Mouse (Mus musculus): ENCODE data around the gene Pole. TPM values are rescaled to one million over a fixed set of nuclear protein-coding genes. Genes with fewer than 3 reads are reported as not detected.

Gene Pole
- 39.4 and 39.6 TPM in 2 replicates for polyA plus RNA-seq (2014; fragmentation: Nextera tagmentation; extraction: Ambion mirVana)

- no peaks in the 10 kb centered on the region; the same call in 1 of the 2 replicates for H3K36me3 ChIP-seq (ENCODE audit: control insufficient read depth, insufficient read depth, low read length)
- under 1% methylated on average over 64 of the region's 64 CpGs for WGBS
- peaks cover 2% of the 10 kb centered on the region; the same call in 1 of the 2 replicates for H3K4me1 ChIP-seq (ENCODE audit: control insufficient read depth, insufficient read depth, low read length)
- ATAC-seq (ENCODE audit: low FRiP score) = peak; percentile 99
- no peaks in the 10 kb centered on the region for H3K9me3 ChIP-seq (ENCODE audit: control insufficient read depth, low read length)
- 0 out of 2 replicates have a peak within 1 kb of the TSS, but pooled peaks have one; percentile 20 for H3K27ac ChIP-seq (ENCODE audit: low read depth, low read length)
- peak within 1 kb of the TSS; percentile 83 for H3K4me2 ChIP-seq
- H3K9ac ChIP-seq (ENCODE audit: low read length) = peak within 1 kb of the TSS; percentile 84
- peak; percentile 100 for DNase-seq (ENCODE audit: low spot score, missing footprints)
- H3K4me3 ChIP-seq (ENCODE audit: low read depth, low read length) = peak within 1 kb of the TSS; percentile 75
- H3K27me3 ChIP-seq (ENCODE audit: control insufficient read depth, insufficient read depth, low read length) = peaks cover 11% of the 10 kb centered on the region; the same call in 1 of the 2 replicates
These were observed at the start of gene Pole, which contains the start of gene Pxmp2 for GRCm38 (mm10) chr5:110285770-110286445. Gene Pole (plus strand): TSS chr5:110286306. Gene Pxmp2 (minus strand): TSS chr5:110286186.

DNA sequence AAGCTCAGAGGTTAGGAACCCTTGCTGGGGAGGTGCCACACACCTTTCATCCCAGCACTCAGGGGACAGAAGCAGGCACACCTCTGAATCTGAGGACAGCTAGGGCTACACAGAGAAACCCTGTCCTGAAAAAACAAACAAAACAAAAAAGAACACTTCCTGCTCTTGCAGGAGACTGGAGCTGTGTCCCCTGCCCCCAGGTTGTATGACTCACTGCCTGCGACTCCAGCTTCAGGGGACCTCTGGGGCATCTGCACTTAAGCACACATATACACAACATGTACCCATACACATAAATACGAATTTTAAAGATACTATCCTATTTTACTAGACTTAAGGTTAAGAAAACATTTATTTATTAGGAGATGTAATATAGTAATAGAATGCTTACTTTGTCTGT lies 42.0 kb upstream of the Pole start:
- WGBS = 85% methylated on average over 2 of the region's 2 CpGs
- ATAC-seq (ENCODE audit: low FRiP score) = no peak
- H3K4me1 ChIP-seq (ENCODE audit: control insufficient read depth, insufficient read depth, low read length) = no peaks in the 10 kb centered on the region
- no peaks in the 10 kb centered on the region for H3K9me3 ChIP-seq (ENCODE audit: control insufficient read depth, low read length)
- peak; percentile 47 for DNase-seq (ENCODE audit: low spot score, missing footprints)
- H3K27me3 ChIP-seq (ENCODE audit: control insufficient read depth, insufficient read depth, low read length) = no peaks in the 10 kb centered on the region
- H3K4me2 ChIP-seq = no peak overlapping the region
- H3K27ac ChIP-seq (ENCODE audit: low read depth, low read length) = no peak overlapping the region
- H3K9ac ChIP-seq (ENCODE audit: low read length) = no peak overlapping the region
- peaks cover 28% of the 10 kb centered on the region for H3K36me3 ChIP-seq (ENCODE audit: control insufficient read depth, insufficient read depth, low read length)
- H3K4me3 ChIP-seq (ENCODE audit: low read depth, low read length) = no peak overlapping the region

DNA sequence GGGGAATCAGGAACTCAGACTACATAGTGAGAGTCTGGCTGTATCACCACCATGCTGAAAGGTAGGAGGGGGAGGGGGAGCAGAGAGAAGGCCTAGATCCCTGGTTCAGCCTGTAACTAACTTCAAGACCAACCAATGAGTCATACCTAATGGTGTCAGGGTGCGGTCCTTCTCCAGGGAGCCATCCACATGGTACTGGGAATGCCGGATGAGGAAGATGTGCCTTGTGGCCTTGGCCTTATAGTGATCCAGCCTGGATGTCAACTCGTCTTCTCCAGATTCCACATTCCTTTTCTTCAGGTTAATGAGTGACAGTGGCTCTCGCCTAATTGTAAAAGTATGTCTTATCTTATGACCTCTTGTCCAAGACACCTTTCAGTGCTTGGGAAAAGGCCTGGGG lies 19.2 kb upstream of the Pole start:
- DNase-seq (ENCODE audit: low spot score, missing footprints) (no peak), ATAC-seq (ENCODE audit: low FRiP score) (no peak)
- no peaks in the 10 kb centered on the region for H3K27me3 ChIP-seq (ENCODE audit: control insufficient read depth, insufficient read depth, low read length)
- peaks cover 9% of the 10 kb centered on the region for H3K4me1 ChIP-seq (ENCODE audit: control insufficient read depth, insufficient read depth, low read length)
- no peak overlapping the region for H3K9ac ChIP-seq (ENCODE audit: low read length)
- H3K27ac ChIP-seq (ENCODE audit: low read depth, low read length) = no peak overlapping the region
- H3K4me3 ChIP-seq (ENCODE audit: low read depth, low read length) = no peak overlapping the region
- no peak overlapping the region for H3K4me2 ChIP-seq
- H3K36me3 ChIP-seq (ENCODE audit: control insufficient read depth, insufficient read depth, low read length) = peaks cover 20% of the 10 kb centered on the region
- 88% methylated on average over 4 of the region's 4 CpGs for WGBS
- no peaks in the 10 kb centered on the region for H3K9me3 ChIP-seq (ENCODE audit: control insufficient read depth, low read length)

- peak; percentile 100 for DNase-seq (ENCODE audit: low spot score, missing footprints)
- peak; percentile 93 for ATAC-seq (ENCODE audit: low FRiP score)
- Histone ChIP-seq H3K27ac (ENCODE audit: low read depth, low read length) (no peak within 1 kb of the TSS; the same call in 1 of the 2 replicates), H3K36me3 (ENCODE audit: control insufficient read depth, insufficient read depth, low read length) (peaks cover 20% of the 10 kb centered on the region), H3K4me2 (peak within 1 kb of the TSS; percentile 96), H3K9me3 (ENCODE audit: control insufficient read depth, low read length) (no peaks in the 10 kb centered on the region), H3K9ac (ENCODE audit: low read length) (peak within 1 kb of the TSS; percentile 91), H3K4me3 (ENCODE audit: low read depth, low read length) (peak within 1 kb of the TSS; percentile 97), H3K27me3 (ENCODE audit: control insufficient read depth, insufficient read depth, low read length) (no peaks in the 10 kb centered on the region), H3K4me1 (ENCODE audit: control insufficient read depth, insufficient read depth, low read length) (peaks cover 9% of the 10 kb centered on the region)
- under 1% methylated on average over 63 of the region's 66 CpGs for WGBS
These were observed 16.7 kb upstream of the Pole start, which contains the start of gene Pgam5 for GRCm38 (mm10) chr5:110269141-110270101. Gene Pgam5 (minus strand): TSS chr5:110269913.

DNA sequence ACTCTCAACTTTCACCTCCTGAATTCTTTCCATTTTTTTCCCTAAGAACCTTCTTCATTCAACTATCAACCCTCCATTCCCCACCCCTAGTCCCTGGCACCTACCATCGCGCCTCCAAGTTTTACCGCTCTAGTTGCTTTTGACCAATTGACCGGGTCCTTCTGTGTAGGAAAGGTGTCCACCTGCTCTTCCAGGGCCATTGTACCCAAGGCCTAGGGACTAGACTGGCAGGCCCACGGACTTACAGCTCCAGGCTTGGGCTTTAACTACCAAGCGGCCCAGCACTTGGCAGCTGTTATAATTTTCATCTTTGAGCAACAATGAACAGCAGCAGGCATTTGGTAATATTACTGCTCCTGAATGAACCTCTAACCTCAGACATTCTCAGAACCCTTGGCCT lies 15.9 kb upstream of the Pole start:
- Histone ChIP-seq H3K36me3 (ENCODE audit: control insufficient read depth, insufficient read depth, low read length) (peaks cover 12% of the 10 kb centered on the region), H3K4me3 (ENCODE audit: low read depth, low read length) (no peak overlapping the region), H3K27ac (ENCODE audit: low read depth, low read length) (no peak overlapping the region), H3K4me2 (no peak overlapping the region), H3K9me3 (ENCODE audit: control insufficient read depth, low read length) (no peaks in the 10 kb centered on the region), H3K4me1 (ENCODE audit: control insufficient read depth, insufficient read depth, low read length) (peaks cover 9% of the 10 kb centered on the region), H3K9ac (ENCODE audit: low read length) (no peak overlapping the region; the same call in 1 of the 2 replicates), H3K27me3 (ENCODE audit: control insufficient read depth, insufficient read depth, low read length) (no peaks in the 10 kb centered on the region)
- WGBS = 96% methylated on average over 6 of the region's 6 CpGs
- DNase-seq (ENCODE audit: low spot score, missing footprints) = no peak
- peak; percentile 57 for ATAC-seq (ENCODE audit: low FRiP score)

DNA sequence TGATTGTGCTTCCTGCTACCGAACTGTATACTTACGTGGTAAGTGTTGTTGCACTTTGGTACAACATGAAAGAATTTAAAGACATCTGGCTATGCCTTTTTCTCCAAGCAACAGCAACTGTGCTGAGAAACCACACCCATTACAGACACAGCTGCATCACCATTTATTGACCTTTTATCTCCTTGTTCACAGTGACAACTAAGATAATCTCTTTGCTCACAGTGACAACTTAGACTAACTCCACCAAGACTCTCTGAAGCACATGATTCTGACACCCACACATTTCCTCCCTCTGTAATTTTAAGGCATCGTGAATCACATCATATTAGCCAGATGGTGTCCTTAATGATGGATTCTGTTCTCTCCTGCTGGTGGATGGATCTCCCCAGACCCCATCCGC lies 12.0 kb upstream of the Pole start:
- no peak for ATAC-seq (ENCODE audit: low FRiP score)
- H3K36me3 ChIP-seq (ENCODE audit: control insufficient read depth, insufficient read depth, low read length) = no peaks in the 10 kb centered on the region
- H3K4me3 ChIP-seq (ENCODE audit: low read depth, low read length) = no peak overlapping the region
- H3K4me2 ChIP-seq = no peak overlapping the region
- no peaks in the 10 kb centered on the region for H3K9me3 ChIP-seq (ENCODE audit: control insufficient read depth, low read length)
- 84% methylated on average over 4 of the region's 4 CpGs for WGBS
- no peak overlapping the region for H3K27ac ChIP-seq (ENCODE audit: low read depth, low read length)
- no peak for DNase-seq (ENCODE audit: low spot score, missing footprints)
- H3K9ac ChIP-seq (ENCODE audit: low read length) = no peak overlapping the region
- no peaks in the 10 kb centered on the region for H3K27me3 ChIP-seq (ENCODE audit: control insufficient read depth, insufficient read depth, low read length)
- H3K4me1 ChIP-seq (ENCODE audit: control insufficient read depth, insufficient read depth, low read length) = 0 out of 2 replicates have a peak, but pooled peaks cover under 1% of the 10 kb centered on the region

- no peaks in the 10 kb centered on the region for H3K4me1 ChIP-seq (ENCODE audit: control insufficient read depth, insufficient read depth, low read length)
- no peaks in the 10 kb centered on the region for H3K9me3 ChIP-seq (ENCODE audit: control insufficient read depth, low read length)
- no peaks in the 10 kb centered on the region for H3K27me3 ChIP-seq (ENCODE audit: control insufficient read depth, insufficient read depth, low read length)
- WGBS = 75% methylated on average over 2 of the region's 2 CpGs
- no peaks in the 10 kb centered on the region for H3K36me3 ChIP-seq (ENCODE audit: control insufficient read depth, insufficient read depth, low read length)
- H3K4me2 ChIP-seq = no peak overlapping the region
- DNase-seq (ENCODE audit: low spot score, missing footprints) (no peak), ATAC-seq (ENCODE audit: low FRiP score) (no peak)
- no peak overlapping the region for H3K27ac ChIP-seq (ENCODE audit: low read depth, low read length)
- H3K9ac ChIP-seq (ENCODE audit: low read length) = no peak overlapping the region
- H3K4me3 ChIP-seq (ENCODE audit: low read depth, low read length) = no peak overlapping the region
These were observed 11.3 kb upstream of the Pole start for GRCm38 (mm10) chr5:110274846-110275245.

- H3K27me3 ChIP-seq (ENCODE audit: control insufficient read depth, insufficient read depth, low read length) = no peaks in the 10 kb centered on the region
- 88% methylated on average over 2 of the region's 2 CpGs for WGBS
These were observed 9.7 kb upstream of the Pole start for GRCm38 (mm10) chr5:110276391-110276790.

More at GRCm38 (mm10) chr5:110276391-110276790, 9.7 kb upstream of the Pole start:
- ATAC-seq (ENCODE audit: low FRiP score) = no peak
- no peak overlapping the region for H3K27ac ChIP-seq (ENCODE audit: low read depth, low read length)
- H3K4me1 ChIP-seq (ENCODE audit: control insufficient read depth, insufficient read depth, low read length) = no peaks in the 10 kb centered on the region
- no peak overlapping the region for H3K4me2 ChIP-seq
- DNase-seq (ENCODE audit: low spot score, missing footprints) = no peak
- no peaks in the 10 kb centered on the region for H3K36me3 ChIP-seq (ENCODE audit: control insufficient read depth, insufficient read depth, low read length)
- H3K9me3 ChIP-seq (ENCODE audit: control insufficient read depth, low read length) = no peaks in the 10 kb centered on the region
- no peak overlapping the region for H3K4me3 ChIP-seq (ENCODE audit: low read depth, low read length)
- no peak overlapping the region for H3K9ac ChIP-seq (ENCODE audit: low read length)

Data from midbrain, embryonic 11.5 days (tissue).